Mouse (Mus musculus) MEL (cell line): ENCODE data around the gene Myh9.

ENCODE experiments used
- CTCF ChIP-seq, 3 experiments: IDR thresholded peaks in 2 of 3; conservative IDR thresholded peaks in 1 of 3; 2 replicates each; pipeline ENCODE4 v1.5.1; 2011 to 2012; ENCODE audit warnings: low read length in 3 of 3, low read depth in 2 of 3, mild to moderate bottlenecking in 2 of 3, improper control_type of control experiment in 1 of 3, inconsistent platforms in 1 of 3, mixed read lengths in 1 of 3, moderate library complexity in 1 of 3; ENCODE audit not compliant: control insufficient read depth in 1 of 3, insufficient read depth in 1 of 3, poor library complexity in 1 of 3, severe bottlenecking in 1 of 3
- EP300 ChIP-seq, 2 experiments: IDR thresholded peaks; 2 replicates each; pipeline ENCODE4 v1.6.1; 2011; ENCODE audit warnings: improper control_type of control experiment in 2 of 2, low read length in 2 of 2, low read depth in 1 of 2, mild to moderate bottlenecking in 1 of 2
- ETS1 ChIP-seq: IDR thresholded peaks from 2 replicates; pipeline ENCODE4 v1.6.1; 2012; ENCODE audit warnings: low read depth, mild to moderate bottlenecking, inconsistent platforms, low read length, improper control_type of control experiment, moderate library complexity
- GABPA ChIP-seq: IDR thresholded peaks from 2 replicates; pipeline ENCODE4 v1.6.1; 2012; ENCODE audit warnings: low read depth, mild to moderate bottlenecking, inconsistent platforms, low read length, improper control_type of control experiment, moderate library complexity
- GATA1 ChIP-seq: IDR thresholded peaks from 2 replicates; pipeline ENCODE4 v1.6.1; 2011; ENCODE audit warnings: low read depth, low read length, improper control_type of control experiment
- HCFC1 ChIP-seq: IDR thresholded peaks from 2 replicates; pipeline ENCODE4 v1.6.1; 2012; ENCODE audit warnings: low read depth, mild to moderate bottlenecking, inconsistent platforms, low read length, improper control_type of control experiment, moderate library complexity
- MXI1 ChIP-seq: IDR thresholded peaks from 2 replicates; pipeline ENCODE4 v1.6.1; 2011; ENCODE audit warnings: mild to moderate bottlenecking, low read depth, low read length, improper control_type of control experiment
- MYB ChIP-seq: IDR thresholded peaks from 2 replicates; pipeline ENCODE4 v1.6.1; 2011; ENCODE audit warnings: mild to moderate bottlenecking, low read depth, low read length, improper control_type of control experiment
- POLR2A ChIP-seq, 2 experiments: IDR thresholded peaks; 2 replicates each; pipeline ENCODE4 v1.6.1; 2011 to 2012; ENCODE audit warnings: low read length in 2 of 2, mild to moderate bottlenecking in 2 of 2, control low read depth in 1 of 2, improper control_type of control experiment in 1 of 2, low read depth in 1 of 2, moderate library complexity in 1 of 2; ENCODE audit not compliant: control insufficient read depth in 1 of 2, insufficient read depth in 1 of 2, poor library complexity in 1 of 2
- TCF12 ChIP-seq: IDR thresholded peaks from 2 replicates; pipeline ENCODE4 v1.6.1; 2014; ENCODE audit warnings: low read depth, mild to moderate bottlenecking, inconsistent platforms, low read length, improper control_type of control experiment, moderate library complexity
- UBTF ChIP-seq: IDR thresholded peaks from 2 replicates; pipeline ENCODE4 v1.6.1; 2012; ENCODE audit warnings: low read depth, mild to moderate bottlenecking, inconsistent platforms, low read length, improper control_type of control experiment, moderate library complexity, borderline replicate concordance; ENCODE audit not compliant: insufficient read depth

GRCm38 (mm10) chr15:77849572-77850229, 7.7 kb upstream of the Myh9 start:
- TF ChIP-seq CTCF (IDR thresholded peaks at IDR 0.05 in 2 of 3, conservative IDR thresholded peaks at IDR 0.05 in 1 of 3; ENCODE audit: control insufficient read depth in 1 of 3, insufficient read depth in 1 of 3, low read depth in 2 of 3, low read length in 3 of 3, poor library complexity in 1 of 3, severe bottlenecking in 1 of 3) (no peak), EP300 (IDR thresholded peaks at IDR 0.05; ENCODE audit: low read depth in 1 of 2, low read length in 2 of 2) (no peak), GATA1 (no peak), TCF12 (no peak), ETS1 (no peak), MXI1 (no peak), UBTF (no peak), POLR2A (IDR thresholded peaks at IDR 0.05; ENCODE audit: control insufficient read depth in 1 of 2, insufficient read depth in 1 of 2, low read depth in 1 of 2, low read length in 2 of 2, poor library complexity in 1 of 2) (no peak), MYB (no peak), GABPA (no peak), HCFC1 (no peak)
